Mouse (Mus musculus) forebrain, embryonic 11.5 days (tissue): ENCODE measurements around the gene Foxp1. TPM values are rescaled to one million over a fixed set of nuclear protein-coding genes. Genes with fewer than 3 reads are reported as not detected.

Experiments
- ATAC-seq: fragments of 200-750 bp; cut with Nextera tagmentation; replicated peaks from 2 replicates; pipeline ENCODE4 v1.8.0; 2017; ENCODE audit warnings: moderate TSS enrichment; ENCODE audit not compliant: low FRiP score
- DNase-seq: peaks from one replicate; pipeline ENCODE4 v3.0.0-alpha.2; 2017; ENCODE audit warnings: low spot score
- H3K27ac ChIP-seq: fragments of 300-500 bp; sonication (generic); 2 replicates; pipeline ENCODE4 v1.5.1; 2014; ENCODE audit warnings: low read depth, low read length
- H3K27me3 ChIP-seq: fragments of 300-500 bp; sonication (generic); 2 replicates; pipeline ENCODE4 v1.6.1; 2014; ENCODE audit warnings: mild to moderate bottlenecking, low read length, mixed read lengths; ENCODE audit not compliant: control insufficient read depth, insufficient read depth
- H3K36me3 ChIP-seq: fragments of 300-500 bp; sonication (generic); 2 replicates; pipeline ENCODE4 v1.6.1; 2014; ENCODE audit warnings: mild to moderate bottlenecking, low read length, moderate library complexity, mixed read lengths; ENCODE audit not compliant: control insufficient read depth, insufficient read depth
- H3K4me1 ChIP-seq: fragments of 300-500 bp; sonication (generic); replicated peaks from 2 replicates; pipeline ENCODE4 v1.6.1; 2014; ENCODE audit warnings: low read length, mixed read lengths; ENCODE audit not compliant: control insufficient read depth, insufficient read depth
- H3K4me2 ChIP-seq: fragments of 300-500 bp; sonication (generic); 2 replicates; pipeline ENCODE4 v1.6.1; 2014; ENCODE audit warnings: low read depth, mild to moderate bottlenecking, low read length, moderate library complexity, mixed read lengths; ENCODE audit not compliant: severe bottlenecking
- H3K4me3 ChIP-seq: fragments of 300-500 bp; sonication (generic); 2 replicates; pipeline ENCODE4 v1.5.1; 2014; ENCODE audit warnings: low read depth, low read length
- H3K9ac ChIP-seq: fragments of 300-500 bp; sonication (generic); 2 replicates; pipeline ENCODE4 v1.6.1; 2014; ENCODE audit warnings: low read length
- H3K9me3 ChIP-seq: fragments of 300-500 bp; sonication (generic); 2 replicates; pipeline ENCODE4 v1.6.1; 2016; ENCODE audit warnings: low read length, mixed read lengths; ENCODE audit not compliant: control insufficient read depth
- whole genome bisulfite sequencing: fragments of 180-500 bp; shearing (Covaris S2); extraction: QIAGEN DNeasy Blood & Tissue Kit; methylation state at CpG from one replicate; pipeline ENCODE4 v1.1.7; 2014; 5-methylcytosine and 5-hydroxymethylcytosine counted together
- polyA plus RNA-seq: library from polyadenylated mRNA; unstranded; fragments of >200 nt; fragmentation: Nextera tagmentation; extraction: Ambion mirVana; gene quantifications from 2 replicates; pipeline ENCODE4 v1.2.1, GENCODE M21; 2014

The Foxp1 gene
- polyA plus RNA-seq, 1 experiment from 2014 or later = 91.5 TPM

DNA sequence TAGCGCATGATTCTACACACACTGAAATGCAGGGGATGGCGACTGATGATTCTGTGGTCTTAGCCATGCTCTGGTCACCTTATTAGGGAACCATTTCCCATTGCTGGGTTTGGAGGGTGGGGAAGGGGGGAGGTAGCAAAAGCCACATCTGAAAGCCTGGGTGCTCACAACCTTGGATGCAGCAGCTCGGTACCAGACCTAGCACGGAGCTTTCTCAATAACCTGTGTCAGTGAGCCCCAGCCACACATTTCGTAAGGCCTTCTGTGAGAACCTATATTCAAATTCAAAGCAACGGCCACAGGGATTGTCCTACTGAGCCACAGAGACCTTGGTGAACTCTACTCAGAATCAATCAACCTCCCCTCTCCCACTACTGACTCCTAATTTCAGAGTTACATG, 109.9 kb downstream of the Foxp1 start:
- Histone ChIP-seq H3K9ac (no peak overlapping the region), H3K4me3 (no peak overlapping the region), H3K4me1 (no peaks in the 10 kb centered on the region), H3K27ac (no peak overlapping the region), H3K9me3 (no peaks in the 10 kb centered on the region), H3K36me3 (no peaks in the 10 kb centered on the region), H3K27me3 (no peaks in the 10 kb centered on the region), H3K4me2 (no peak overlapping the region)
- DNase-seq = no peak
- 89% methylated on average over 6 of the region's 6 CpGs for WGBS
- ATAC-seq = no peak

DNA sequence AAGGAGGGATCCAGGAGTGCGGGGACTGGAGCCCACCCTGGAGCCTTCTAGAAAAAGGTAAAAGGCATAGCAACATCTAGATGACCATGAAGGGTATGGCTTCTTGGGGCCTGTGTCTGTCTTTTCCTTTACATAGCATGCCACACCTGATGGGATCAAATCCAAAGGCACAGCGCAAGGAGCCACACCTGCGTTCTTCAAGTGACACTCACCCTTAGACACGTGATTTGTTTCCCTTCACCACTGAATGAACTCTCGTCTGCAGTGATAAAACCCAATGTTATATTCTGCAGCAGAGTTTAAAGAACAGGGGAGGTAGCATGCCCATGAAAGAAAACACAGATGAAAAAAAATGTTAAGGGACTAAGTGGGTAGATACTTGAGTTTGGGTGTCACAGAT, 112.9 kb downstream of the Foxp1 start:
- ATAC-seq (no peak), DNase-seq (no peak)
- H3K9me3 ChIP-seq = no peaks in the 10 kb centered on the region
- H3K9ac ChIP-seq = no peak overlapping the region
- H3K4me1 ChIP-seq = no peaks in the 10 kb centered on the region
- no peak overlapping the region for H3K4me3 ChIP-seq
- no peak overlapping the region for H3K27ac ChIP-seq
- no peaks in the 10 kb centered on the region for H3K36me3 ChIP-seq
- WGBS = 91% methylated on average over 5 of the region's 5 CpGs
- H3K4me2 ChIP-seq = no peak overlapping the region
- H3K27me3 ChIP-seq = no peaks in the 10 kb centered on the region

DNA sequence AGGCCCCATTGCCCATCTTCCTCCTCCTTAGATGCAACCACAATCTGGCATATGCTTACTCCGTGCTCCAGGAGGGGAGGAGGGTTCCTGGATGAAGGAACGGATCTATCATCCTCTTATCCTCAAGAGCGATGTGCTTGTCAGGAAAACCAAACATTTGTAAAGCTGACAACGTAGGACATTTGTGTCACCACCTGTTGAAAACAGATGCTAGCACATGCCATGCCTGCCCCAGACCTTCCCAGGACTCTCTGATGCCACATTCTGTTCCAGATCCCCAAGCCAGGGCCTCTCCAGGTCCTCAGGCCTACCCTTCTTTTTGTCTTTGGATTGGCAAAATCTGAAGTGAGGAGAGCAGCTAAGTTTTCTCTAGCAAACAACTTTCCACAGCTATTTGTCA, 113.6 kb downstream of the Foxp1 start:
- WGBS = 88% methylated on average over 4 of the region's 4 CpGs
- no peaks in the 10 kb centered on the region for H3K27me3 ChIP-seq
- H3K4me1 ChIP-seq = no peaks in the 10 kb centered on the region
- H3K36me3 ChIP-seq = no peaks in the 10 kb centered on the region
- no peaks in the 10 kb centered on the region for H3K9me3 ChIP-seq
- no peak overlapping the region for H3K4me2 ChIP-seq
- H3K9ac ChIP-seq = no peak overlapping the region
- H3K27ac ChIP-seq = no peak overlapping the region
- H3K4me3 ChIP-seq = no peak overlapping the region
- ATAC-seq (no peak), DNase-seq (no peak)

DNA sequence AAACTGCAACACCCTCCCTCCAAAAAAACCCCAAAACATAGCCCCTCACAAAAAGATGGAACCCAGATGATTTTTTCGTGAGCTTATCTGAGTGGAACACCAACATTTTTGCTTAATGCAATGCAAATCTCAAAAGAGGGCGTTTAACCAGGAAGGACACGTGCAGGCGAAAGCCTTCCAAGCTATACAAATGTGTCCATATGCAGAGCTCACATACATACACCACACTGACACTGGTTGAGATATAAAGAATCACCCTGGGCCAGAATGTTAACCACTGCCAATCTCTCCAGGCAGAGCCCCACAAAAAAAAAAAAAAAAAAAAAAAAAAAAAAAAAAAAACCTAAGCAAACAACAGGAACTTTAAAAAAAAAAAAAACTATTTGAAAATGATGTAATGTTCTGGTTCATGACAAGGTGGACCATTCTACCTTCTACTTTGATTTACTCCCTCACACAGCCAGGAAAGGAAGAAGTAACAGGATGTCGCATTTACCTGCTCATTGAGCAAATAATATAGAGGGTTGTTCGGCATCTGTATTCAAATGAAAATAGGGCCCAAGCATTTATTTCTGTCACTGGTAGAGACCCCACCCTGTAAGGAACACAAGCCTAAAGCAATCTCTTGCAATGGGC, 118.6 kb downstream of the Foxp1 start:
- Histone ChIP-seq H3K4me3 (no peak overlapping the region), H3K9ac (no peak overlapping the region), H3K4me1 (peaks cover 2% of the 10 kb centered on the region; the same call in 1 of the 2 replicates), H3K36me3 (no peaks in the 10 kb centered on the region), H3K4me2 (no peak overlapping the region), H3K9me3 (no peaks in the 10 kb centered on the region), H3K27ac (no peak overlapping the region), H3K27me3 (no peaks in the 10 kb centered on the region)
- WGBS = 93% methylated on average over 6 of the region's 6 CpGs
- no peak for DNase-seq
- ATAC-seq = no peak

DNA sequence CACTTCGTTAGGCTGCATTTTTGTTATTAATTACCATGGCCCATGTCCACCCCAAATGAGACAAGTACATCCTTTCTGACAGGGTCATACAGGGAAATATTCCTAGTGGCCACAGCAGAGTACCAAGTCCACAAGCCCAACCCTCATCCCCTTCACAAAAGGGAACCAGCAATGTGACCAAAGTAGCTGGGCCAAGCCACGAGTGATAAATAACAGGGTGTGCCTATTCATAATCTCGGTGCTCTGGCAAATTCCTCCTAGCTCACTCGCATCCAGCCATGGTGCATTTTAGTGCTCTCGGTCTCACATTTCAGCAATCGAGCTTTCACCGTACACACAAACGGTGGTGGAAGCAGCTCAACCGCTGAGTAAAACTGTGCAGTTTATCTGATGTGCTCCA, 119.6 kb downstream of the Foxp1 start:
- Histone ChIP-seq H3K4me1 (peaks cover 2% of the 10 kb centered on the region; the same call in 1 of the 2 replicates), H3K9ac (no peak overlapping the region; the same call in 1 of the 2 replicates), H3K27me3 (no peaks in the 10 kb centered on the region), H3K36me3 (no peaks in the 10 kb centered on the region), H3K9me3 (no peaks in the 10 kb centered on the region), H3K4me3 (no peak overlapping the region), H3K4me2 (no peak overlapping the region), H3K27ac (no peak overlapping the region)
- 79% methylated on average over 9 of the region's 9 CpGs for WGBS
- ATAC-seq (no peak), DNase-seq (no peak)

DNA sequence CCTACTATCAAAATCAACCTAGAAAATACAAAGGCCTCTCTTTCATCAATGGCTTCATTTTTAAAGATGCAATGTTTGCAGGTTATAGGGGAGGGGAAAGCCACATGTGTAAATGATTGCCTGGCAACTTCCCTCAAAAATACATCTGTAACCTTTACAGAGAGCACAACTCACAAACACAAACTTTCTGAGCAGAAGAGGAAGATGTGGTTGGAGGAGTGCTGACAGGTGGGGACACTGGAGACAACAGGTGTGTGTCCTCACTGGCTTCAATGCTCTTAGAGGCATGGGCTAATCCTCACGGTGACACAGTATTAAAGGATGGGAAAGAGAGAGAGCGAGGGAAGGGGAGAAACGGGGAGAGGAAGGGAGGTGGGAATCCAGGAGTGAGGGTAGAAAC, 120.2 kb downstream of the Foxp1 start:
- Histone ChIP-seq H3K36me3 (no peaks in the 10 kb centered on the region), H3K4me3 (no peak overlapping the region), H3K4me1 (peaks cover 2% of the 10 kb centered on the region; the same call in 1 of the 2 replicates), H3K4me2 (no peak overlapping the region), H3K9me3 (no peaks in the 10 kb centered on the region), H3K27me3 (no peaks in the 10 kb centered on the region), H3K9ac (no peak overlapping the region), H3K27ac (no peak overlapping the region)
- WGBS = 65% methylated on average over 3 of the region's 3 CpGs
- no peak for ATAC-seq
- DNase-seq = no peak

DNA sequence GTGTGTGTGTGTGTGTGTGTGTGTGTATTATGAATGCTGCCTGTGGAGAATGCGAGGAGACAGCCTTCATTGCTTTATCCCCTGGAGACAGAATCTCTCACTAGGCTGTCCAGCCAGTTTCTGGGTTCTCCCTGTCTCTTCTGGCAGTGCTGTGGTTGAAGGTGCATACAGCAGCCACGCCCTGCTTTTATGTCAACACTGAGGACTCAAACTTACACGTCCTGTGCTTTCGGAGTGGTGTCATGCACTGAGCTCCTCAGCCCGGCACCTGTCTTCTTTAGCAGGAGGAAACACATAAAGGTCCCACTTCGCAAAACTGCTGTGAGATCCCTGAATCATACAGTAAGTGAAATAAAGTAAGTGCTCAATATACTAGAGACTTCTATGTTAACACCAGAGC, 120.7 kb downstream of the Foxp1 start:
- no peaks in the 10 kb centered on the region for H3K27me3 ChIP-seq
- H3K27ac ChIP-seq = no peak overlapping the region
- no peaks in the 10 kb centered on the region for H3K36me3 ChIP-seq
- WGBS = 79% methylated on average over 6 of the region's 6 CpGs
- no peak overlapping the region for H3K4me2 ChIP-seq
- H3K4me3 ChIP-seq = no peak overlapping the region
- peaks cover 2% of the 10 kb centered on the region; the same call in 1 of the 2 replicates for H3K4me1 ChIP-seq
- no peaks in the 10 kb centered on the region for H3K9me3 ChIP-seq
- ATAC-seq = no peak
- H3K9ac ChIP-seq = no peak overlapping the region
- DNase-seq = no peak

DNA sequence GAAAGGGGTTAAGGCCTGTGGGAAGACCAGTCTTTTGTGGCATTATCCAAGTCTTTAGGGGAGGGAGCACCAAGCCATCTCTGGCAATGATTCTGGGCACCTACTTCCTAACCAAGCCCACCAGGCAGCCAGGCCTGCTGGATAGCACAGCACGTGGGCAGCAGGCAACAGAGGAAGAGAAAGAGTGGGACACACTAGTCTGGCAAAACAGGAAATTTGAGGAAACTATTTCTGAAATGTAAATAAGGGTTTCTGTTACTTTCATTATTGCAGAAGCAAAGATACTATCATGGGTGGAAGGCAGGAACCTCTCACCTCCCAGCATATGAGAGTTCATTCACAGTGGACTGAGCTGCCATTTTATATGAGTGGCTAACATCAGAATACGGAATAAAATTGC, 121.3 kb downstream of the Foxp1 start:
- no peaks in the 10 kb centered on the region for H3K36me3 ChIP-seq
- no peaks in the 10 kb centered on the region for H3K9me3 ChIP-seq
- no peak overlapping the region for H3K4me3 ChIP-seq
- ATAC-seq = no peak
- peaks cover 2% of the 10 kb centered on the region; the same call in 1 of the 2 replicates for H3K4me1 ChIP-seq
- H3K9ac ChIP-seq = no peak overlapping the region
- WGBS = 39% methylated on average over 2 of the region's 2 CpGs
- H3K4me2 ChIP-seq = no peak overlapping the region
- no peaks in the 10 kb centered on the region for H3K27me3 ChIP-seq
- no peak for DNase-seq
- no peak overlapping the region for H3K27ac ChIP-seq

DNA sequence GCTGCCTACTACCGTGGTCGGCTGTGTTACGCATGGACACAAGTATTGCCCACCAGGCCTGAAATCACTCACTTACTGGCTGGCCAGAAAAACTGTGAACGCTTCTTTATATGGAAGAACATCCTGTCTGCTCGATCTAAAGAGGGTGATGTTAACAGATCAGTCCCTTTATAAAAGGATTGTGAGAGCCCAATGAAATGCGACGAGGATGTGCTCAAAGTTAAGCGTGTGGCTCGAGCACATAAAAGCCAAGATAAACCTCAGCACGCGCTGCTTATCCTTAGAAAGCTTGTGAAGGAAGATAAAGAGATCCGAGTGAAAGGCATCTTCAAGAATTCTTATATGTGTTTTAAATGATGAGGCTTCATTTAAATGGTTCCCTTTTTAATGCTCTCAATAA, 126.8 kb downstream of the Foxp1 start:
- H3K9ac ChIP-seq = no peak overlapping the region
- no peaks in the 10 kb centered on the region for H3K36me3 ChIP-seq
- no peaks in the 10 kb centered on the region for H3K9me3 ChIP-seq
- no peaks in the 10 kb centered on the region for H3K4me1 ChIP-seq
- H3K4me3 ChIP-seq = no peak overlapping the region
- ATAC-seq (no peak), DNase-seq (no peak)
- 53% methylated on average over 12 of the region's 12 CpGs for whole genome bisulfite sequencing
- no peak overlapping the region for H3K27ac ChIP-seq
- H3K4me2 ChIP-seq = no peak overlapping the region
- no peaks in the 10 kb centered on the region for H3K27me3 ChIP-seq
